Mouse (Mus musculus) liver, adult (tissue): Measurements from ENCODE around the gene Cbwd1.

ENCODE experiments used
- GATA4 ChIP-seq: IDR thresholded peaks from 2 replicates; pipeline ENCODE4 v1.6.1; 2014; ENCODE audit warnings: mild to moderate bottlenecking, low read length; ENCODE audit not compliant: insufficient replicate concordance

Gene Cbwd1

DNA sequence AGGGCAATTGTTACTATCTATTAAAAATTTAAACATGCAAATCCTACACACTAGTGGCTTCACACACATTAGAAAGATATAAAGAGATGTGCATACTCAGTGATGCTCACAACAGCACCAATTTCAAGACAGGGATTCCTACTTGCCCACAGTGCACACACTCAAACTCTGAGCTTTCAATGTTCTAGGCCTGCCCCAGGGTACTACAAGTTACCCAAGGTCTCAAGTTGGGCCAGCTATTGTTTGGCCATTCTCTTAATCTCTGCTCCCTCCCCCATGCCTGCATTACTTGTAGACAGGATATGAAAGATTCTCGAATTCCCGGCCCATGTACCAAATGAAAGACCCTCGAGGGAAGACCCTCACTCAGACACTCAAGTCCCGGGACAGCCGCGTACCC, 53.8 kb downstream of the Cbwd1 start:
- no peak for TF ChIP-seq GATA4

DNA sequence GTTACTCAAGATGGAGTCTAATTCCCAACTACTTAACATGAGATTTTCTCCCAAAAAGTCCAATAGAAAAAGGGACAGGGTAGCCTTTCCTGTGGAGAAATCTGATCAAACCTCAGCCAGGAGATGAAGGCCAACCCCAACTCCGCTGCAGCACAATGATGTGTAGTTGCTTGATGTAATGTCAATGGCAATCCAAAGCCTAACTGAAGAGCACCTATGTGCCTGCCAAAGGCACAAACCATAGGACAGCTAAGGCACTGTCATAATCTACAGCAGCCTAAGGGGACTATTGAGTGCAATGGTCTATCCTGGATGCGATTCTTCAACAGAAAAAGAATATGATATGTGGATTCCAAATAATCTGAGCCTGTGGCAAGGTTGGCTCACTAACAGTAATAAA, 58.6 kb downstream of the Cbwd1 start:
- no peak for TF ChIP-seq GATA4

DNA sequence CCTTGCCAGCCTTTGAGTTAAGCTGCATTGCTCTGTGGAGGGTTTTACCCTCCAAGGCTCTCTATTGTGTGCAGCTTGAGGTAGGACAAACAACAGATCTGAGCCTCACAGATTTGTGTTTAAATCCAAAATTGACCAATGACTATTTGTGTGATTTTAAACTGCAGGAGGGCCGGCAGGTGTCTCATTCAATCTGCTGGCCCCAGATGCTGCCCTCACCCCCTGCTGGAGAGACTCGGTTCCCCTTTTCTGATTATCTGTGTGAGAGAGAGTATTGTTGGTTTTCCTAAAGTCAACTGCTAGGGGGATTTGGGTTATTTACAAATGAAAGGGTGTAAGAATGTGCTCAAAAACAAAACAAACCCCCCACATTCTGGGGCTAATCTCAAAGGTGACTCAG, 59.2 kb downstream of the Cbwd1 start:
- TF ChIP-seq GATA4, result no peak

DNA sequence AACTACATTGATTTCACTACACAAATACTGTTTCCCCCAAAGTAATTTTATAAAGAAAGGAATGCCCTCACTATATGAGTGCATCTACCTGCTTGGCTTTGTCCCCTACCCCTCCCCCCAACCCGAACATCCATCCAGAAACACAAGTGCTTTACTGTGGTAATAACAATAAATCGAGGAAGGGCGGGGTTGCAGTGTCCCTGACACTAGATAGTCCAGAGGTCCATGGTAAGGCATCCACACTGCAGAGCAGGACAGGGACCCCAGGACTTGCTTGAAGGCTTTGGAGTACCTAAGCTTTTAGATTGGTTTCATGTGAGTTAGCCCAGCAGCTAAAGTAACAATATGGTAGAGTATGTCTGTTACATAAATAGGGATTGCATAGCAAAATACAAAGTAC, 59.7 kb downstream of the Cbwd1 start:
- no peak for TF ChIP-seq GATA4

DNA sequence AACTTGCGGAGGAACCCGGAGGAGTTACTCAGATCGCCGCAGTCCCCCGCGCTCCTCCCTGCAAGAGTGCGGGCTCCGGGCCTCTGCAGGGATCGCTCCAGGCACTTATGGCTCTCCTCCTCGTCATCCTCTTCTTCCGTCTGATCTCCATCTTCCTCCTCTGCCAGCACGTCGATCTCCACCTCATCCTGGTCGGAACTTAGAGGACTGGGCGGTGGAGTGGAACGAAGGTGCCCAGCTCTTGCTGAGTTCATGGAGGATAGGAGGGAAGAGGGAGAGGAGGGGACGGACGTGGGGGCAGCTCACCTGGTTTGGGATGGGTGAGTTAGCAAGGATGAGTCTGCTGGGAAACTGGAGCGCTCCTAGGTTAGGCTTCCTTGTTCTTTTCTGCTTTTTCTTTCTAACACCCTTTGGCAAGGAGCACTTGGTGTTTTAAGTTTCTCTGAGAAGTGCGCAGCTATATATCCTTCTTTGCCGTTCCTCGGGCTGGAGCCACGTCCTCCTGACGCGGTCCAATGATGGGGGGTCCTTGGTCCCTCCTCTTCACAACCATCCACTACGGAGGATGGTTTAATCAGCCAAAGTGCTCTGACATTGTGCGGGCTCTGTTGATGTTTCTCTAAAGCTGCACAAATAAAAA, 60.7 kb downstream of the Cbwd1 start, which contains the start of gene Foxd4:
Foxd4 (minus strand) TSS at position 617 of the 640 bp plus-strand sequence.
- TF ChIP-seq GATA4, result no peak

DNA sequence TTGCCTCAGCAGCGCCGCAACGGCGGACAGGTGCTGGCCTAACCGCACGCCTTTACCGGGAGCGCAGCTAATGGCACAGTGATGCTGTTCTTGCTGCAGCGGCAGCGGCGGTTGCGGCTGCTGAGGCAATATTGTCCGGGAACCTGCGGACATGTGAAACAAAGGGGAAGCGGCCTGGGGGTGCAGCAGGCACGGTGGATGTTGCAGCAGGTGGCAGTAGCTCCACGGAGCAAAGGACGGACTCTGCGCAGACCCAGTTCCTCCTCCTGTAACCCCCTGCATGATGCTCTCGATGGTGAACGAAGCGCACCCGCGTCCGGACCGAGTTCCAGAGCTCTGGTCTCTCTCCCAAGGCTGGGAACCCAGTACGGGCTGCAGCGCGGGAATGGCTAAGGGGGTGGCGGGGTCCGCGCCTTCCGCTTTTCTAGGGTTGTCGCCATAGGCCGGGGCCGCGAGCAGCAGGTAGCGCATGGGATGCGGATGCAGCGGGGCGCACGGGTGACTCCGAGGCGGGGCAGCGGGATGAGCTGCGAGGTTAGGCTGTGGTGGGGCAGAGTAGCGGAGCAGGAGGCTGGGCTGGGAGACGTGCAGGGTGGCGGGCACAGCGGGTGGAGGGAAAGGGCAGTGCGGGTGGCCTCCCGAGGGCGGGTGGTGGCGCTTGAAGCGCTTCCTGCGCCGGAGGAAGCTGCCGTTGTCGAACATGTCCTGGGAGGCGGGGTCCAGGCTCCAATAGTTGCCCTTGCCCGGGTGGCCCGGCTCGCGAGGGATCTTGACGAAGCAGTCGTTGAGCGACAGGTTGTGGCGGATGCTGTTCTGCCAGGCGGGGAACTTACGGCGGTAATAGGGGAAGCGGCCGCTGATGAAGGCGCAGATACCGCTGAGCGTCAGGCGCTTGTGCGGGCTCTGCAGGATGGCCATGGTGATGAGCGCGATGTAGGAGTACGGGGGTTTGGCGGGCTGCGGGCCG, 61.5 kb downstream of the Cbwd1 start:
- TF ChIP-seq GATA4, result no peak

DNA sequence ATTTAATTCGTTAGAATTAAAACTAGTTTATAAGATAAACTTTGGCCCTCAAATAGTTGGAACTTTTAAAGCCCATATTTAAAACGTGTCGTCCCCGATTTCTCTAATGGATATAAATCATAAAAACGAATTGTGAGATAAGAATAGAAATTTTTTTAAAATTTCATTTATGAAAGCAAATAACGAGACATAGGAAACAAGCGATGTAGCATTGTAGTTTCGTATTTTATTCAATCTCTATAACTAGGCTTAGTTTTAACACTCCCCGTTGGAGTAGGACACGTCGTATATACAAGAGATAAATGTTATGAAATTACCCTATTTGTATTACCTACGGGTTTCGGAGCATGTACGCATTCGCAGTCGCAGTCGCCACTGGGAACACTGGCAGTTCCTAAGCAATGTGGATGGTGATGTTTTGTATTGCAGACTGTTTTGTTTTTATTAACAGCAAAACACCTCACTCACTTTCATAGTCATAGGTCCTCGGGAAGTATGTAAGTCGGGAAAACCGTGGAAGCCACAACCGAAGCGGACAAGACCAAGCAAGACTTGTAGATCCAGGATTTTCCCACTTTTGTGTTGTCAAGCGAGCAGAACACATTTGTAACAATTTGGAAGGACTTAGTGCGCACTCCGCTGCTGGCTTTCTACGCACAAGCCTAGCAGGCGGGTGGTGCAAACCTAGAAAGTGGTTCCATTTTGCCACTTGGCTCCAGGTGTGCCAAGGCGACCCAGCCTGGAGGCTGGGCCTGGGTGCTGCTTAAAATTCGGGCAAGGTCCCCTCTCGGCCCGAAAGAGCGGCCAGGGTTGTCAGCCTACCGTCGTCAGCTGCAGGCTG, 62.5 kb downstream of the Cbwd1 start:
- TF ChIP-seq GATA4, result no peak

DNA sequence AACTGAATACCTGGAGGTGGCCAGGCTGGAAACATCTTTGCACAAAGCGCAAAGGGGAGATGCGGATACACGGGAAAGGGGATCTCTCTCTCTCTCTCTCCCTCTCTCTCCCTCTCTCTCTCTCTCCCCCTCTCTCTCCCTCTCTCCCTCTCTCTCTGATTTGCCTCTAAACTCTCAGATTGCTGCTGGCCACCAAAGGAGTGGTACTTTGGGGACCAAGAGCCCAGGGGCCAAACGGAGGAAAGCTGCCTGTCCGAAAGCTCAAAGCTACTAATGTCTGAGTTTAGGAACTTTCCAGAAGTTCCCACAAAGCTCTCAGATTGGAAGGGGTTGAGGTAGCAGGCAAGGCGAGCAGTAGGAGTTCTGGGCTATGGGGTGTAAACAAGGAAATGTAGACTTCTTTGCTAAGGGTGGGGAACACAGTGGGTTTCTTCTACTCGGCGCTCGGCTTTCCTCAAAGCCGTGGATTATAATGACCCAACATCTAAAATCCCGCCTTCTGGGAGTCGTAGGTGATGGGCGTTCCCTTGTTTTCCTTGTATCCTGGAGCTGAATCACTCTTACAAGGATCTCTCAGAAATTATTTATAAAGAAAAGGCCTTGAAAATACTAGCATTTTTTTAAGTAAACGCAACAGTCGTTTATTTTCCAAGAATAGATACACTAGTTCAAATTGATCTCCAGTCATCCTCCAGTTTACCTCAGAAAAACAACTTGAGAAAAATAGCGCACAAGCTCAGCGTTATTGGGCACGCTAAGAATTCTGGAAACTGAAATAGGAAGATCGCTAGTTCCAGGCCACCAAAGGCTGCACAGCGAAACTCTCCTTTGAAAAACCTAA, 63.3 kb downstream of the Cbwd1 start:
- no peak for TF ChIP-seq GATA4

DNA sequence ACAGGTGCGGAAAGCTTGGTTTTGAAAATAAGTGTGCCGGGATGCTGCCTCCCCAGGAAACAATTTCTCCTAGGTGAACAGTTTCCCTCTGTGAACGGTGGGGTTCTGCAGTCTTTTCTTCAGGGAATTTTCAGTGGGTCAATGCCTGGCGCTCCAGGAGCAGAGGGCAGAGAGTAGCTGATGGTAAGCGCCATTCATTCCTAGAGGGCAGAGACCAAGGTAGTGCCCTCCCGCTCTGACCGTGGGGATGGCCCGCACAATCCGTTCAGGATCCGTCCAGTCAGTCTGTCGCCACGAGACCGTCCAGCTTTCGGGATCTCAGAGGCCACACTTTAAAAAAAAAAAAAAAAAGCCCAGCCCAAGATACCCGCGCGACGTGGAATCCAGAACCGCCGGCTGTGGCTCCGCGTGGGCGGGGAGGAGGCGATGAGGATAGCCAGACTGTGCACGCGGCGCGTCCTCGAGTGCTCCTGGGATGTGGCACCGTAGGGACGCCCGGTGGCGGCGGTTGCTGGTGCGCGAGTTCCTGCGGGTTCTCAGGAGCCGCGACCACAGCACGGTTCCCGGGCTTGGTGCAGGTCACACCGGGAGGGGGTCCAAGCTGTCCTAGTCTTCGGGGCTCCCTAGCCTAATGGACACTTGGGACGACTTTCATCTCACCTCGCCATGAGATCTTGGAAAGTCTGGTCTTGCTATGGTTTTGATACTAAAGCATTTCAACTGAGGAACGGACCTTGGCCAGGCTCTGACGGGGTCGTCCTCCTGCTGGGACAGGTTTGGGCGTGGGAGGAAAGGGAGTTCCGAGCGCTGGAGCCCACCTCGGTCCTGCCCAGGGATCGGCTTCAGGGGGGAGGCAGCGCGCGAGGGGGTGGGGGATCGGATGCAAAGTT, 64.2 kb downstream of the Cbwd1 start:
- TF ChIP-seq GATA4, result no peak

DNA sequence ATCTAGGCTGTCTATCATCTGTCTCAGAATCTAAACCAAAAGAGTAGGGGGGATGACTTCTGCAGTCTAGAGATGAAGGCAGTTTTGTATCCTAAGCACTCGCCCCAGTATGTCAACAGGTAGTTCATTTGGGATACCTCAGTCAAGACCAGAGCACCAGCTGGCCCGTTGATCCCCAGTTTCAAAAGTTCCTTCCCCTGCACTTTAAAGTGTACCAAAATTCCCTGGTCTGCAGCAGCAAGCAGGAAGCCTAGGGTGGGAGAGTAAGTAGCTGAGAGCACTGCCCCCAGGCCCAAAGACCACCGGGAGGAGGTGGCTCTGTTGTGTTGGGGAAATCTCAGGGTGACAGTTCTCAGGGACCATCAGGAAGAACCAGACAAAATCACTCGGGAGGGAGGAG, 64.9 kb downstream of the Cbwd1 start:
- TF ChIP-seq GATA4, result no peak

DNA sequence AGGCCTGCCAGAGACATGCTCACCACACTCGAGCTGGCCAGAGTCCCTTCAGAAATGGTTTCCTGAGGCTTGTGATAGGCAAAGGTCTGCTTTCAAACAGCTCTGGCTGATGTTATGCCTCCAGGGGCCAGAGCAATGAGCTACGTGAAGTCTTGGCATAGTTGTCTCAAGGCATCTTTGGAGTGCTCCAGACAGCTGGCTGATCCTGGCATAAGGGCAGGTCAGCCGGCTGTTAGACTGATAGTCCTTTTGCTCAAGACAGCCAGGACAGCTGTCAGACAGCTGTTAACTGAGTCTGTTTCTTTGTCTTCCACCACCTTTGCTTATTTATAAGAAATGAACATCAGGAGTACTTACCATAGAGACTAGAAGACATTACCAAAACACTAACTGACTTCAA, 74.5 kb downstream of the Cbwd1 start:
- TF ChIP-seq GATA4, result no peak

DNA sequence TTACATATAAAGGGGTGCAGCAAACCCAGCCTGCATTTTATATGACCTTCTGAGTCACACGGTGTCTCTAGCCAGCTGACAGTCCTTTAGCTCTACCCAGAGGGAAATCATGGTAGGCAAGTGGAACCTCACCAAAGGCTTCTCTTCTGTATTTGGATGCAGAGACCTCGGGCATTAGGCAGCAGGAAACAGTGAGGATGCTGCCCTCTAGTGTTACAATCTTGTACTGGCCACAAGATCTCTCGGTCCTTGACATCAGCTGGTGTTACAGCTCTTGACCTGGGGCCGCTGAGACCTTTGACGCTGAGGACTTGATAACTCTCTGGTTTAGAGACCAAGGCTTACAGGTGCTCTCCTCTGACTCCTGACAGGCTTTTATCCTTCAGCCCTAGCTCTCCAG, 75.9 kb downstream of the Cbwd1 start:
- no peak for TF ChIP-seq GATA4

DNA sequence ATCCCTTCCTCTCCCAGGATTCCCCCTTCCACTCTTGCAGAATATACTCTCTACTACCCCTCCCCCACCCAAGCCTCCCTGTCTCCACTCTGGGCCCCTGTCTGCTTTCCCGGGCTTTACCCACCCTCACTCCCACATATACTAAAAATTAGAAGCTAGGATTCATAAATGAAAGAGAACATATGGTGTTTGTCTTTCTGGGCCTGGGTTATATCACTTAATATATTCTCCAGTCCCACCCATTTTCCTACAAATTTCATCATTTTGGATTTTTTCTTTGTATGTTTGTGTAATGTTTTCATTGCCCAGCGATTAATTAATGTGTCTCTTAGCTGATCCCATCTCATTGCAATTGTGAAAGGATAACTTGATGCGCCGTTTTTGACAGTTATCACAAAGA, 80.2 kb downstream of the Cbwd1 start:
- TF ChIP-seq GATA4, result no peak
